Mouse (Mus musculus) cerebellum, adult 2 months (tissue): ENCODE data around the gene Ift122. TPM values are rescaled to one million over a fixed set of nuclear protein-coding genes. Genes with fewer than 3 reads are reported as not detected.

Experiments
- DNase-seq, 2 experiments: peaks; one replicate each; pipeline ENCODE4 v3.0.0; 2021
- H3K27ac ChIP-seq: fragments of 200-500 bp; 2 replicates; pipeline ENCODE4 v1.5.1; 2012; ENCODE audit warnings: low read length, control low read depth, inconsistent platforms; ENCODE audit not compliant: insufficient read depth
- H3K27me3 ChIP-seq: fragments of 200-500 bp; 2 replicates; pipeline ENCODE4 v1.6.1; 2012; ENCODE audit warnings: inconsistent platforms, mild to moderate bottlenecking, low read length, moderate library complexity; ENCODE audit not compliant: control insufficient read depth, insufficient read depth
- H3K4me1 ChIP-seq: fragments of 200-500 bp; 2 replicates; pipeline ENCODE4 v1.6.1; 2011; ENCODE audit warnings: low read length; ENCODE audit not compliant: control insufficient read depth, insufficient read depth
- H3K4me3 ChIP-seq: fragments of 200-500 bp; replicated peaks from 2 replicates; pipeline ENCODE3; 2011; ENCODE audit warnings: mild to moderate bottlenecking, low read depth, low read length, control low read depth; ENCODE audit not compliant: insufficient read depth
- CTCF ChIP-seq: fragments of 200-500 bp; IDR thresholded peaks from 2 replicates; pipeline ENCODE4 v1.5.1; 2011; ENCODE audit warnings: low read depth, mild to moderate bottlenecking, control low read depth, low read length, moderate library complexity, borderline replicate concordance; ENCODE audit not compliant: insufficient read depth
- POLR2A ChIP-seq: fragments of 200-500 bp; IDR thresholded peaks from 2 replicates; pipeline ENCODE4 v1.6.1; 2011; ENCODE audit warnings: low read length, control low read depth, borderline replicate concordance; ENCODE audit not compliant: insufficient read depth
- WGBS: fragments of 180-500 bp; shearing (Covaris S2); methylation state at CpG from one replicate; pipeline ENCODE4 v1.1.7; 2018; 5-methylcytosine and 5-hydroxymethylcytosine counted together
- polyA plus RNA-seq: library from polyadenylated mRNA; depleted of rRNA; stranded (reverse); fragments of >200 nt; gene quantifications from 2 replicates; pipeline ENCODE4 v1.2.3, GENCODE M21; 2012

Ift122 gene
- polyA plus RNA-seq, 1 experiment, result 22.3 TPM

DNA sequence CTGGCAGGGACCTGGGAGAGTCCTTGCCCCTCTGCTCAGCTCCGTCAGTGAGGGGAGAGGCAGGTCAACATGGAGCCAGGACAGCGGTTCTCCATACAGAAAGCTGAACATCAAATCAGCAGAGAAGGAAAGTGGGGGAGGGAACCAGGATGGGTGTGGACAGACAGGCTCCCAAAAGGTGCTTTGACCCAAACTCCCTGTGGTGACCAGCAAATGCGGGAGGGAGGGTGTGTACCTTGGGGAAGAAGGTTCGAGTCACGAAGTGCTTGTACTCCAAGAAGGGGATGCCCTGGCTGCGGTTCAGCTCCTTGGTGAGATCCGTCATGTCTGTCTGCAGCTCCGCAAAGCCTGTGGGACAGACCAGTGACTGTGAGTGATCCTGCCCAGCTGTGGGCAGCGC, 110.4 kb downstream of the Ift122 start:
- TF ChIP-seq POLR2A (no peak), CTCF (no peak)
- Histone ChIP-seq H3K4me1 (peaks cover 49% of the 10 kb centered on the region), H3K4me3 (no peak overlapping the region), H3K27ac (no peak overlapping the region), H3K27me3 (no peaks in the 10 kb centered on the region)
- 79% methylated on average over 9 of the region's 9 CpGs for WGBS
- no peak for DNase-seq

DNA sequence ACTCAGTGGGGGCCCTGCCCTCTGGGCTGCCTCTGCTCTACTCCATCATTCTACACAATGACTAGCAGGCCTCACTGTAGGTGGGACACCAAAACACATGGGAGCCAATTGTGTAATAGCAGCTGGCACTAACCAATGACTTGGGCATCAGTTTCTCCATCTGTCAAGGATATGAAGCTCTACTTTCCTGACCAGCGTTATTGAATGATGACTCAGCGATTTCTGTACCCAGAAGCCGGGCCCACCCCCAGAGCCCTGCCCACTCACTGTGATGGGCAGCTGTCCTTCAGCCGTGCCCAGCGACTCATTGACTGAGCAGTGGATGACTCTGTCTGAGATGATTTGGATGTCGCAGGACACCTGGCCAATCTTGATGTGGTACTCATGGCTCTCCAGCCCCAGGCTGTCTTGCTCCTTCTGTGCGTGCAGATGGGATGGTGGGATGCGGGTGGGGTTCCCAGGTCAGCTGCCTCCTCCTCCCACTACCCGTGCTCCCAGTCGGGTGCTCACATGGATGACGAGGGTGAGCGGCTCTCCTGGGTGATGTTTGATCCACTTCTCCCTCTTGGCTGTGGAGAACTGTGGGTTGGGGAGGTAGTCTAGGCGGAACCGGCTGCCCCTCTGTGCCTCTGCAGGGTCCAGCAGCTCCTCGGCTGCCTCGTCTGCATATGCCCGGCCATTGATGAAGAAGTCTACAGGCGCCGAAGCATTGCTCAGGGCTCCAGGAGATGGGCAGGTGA, 113.1 kb downstream of the Ift122 start:
- H3K27me3 ChIP-seq, result no peaks in the 10 kb centered on the region
- WGBS, result 78% methylated on average over 19 of the region's 19 CpGs
- DNase-seq, result no peak
- H3K4me1 ChIP-seq, result peaks cover 59% of the 10 kb centered on the region
- no peak overlapping the region for H3K4me3 ChIP-seq
- TF ChIP-seq POLR2A, result no peak
- TF ChIP-seq CTCF, result no peak
- 0 out of 2 replicates have a peak overlapping the region, but pooled peaks have one; percentile 88 for H3K27ac ChIP-seq

DNA sequence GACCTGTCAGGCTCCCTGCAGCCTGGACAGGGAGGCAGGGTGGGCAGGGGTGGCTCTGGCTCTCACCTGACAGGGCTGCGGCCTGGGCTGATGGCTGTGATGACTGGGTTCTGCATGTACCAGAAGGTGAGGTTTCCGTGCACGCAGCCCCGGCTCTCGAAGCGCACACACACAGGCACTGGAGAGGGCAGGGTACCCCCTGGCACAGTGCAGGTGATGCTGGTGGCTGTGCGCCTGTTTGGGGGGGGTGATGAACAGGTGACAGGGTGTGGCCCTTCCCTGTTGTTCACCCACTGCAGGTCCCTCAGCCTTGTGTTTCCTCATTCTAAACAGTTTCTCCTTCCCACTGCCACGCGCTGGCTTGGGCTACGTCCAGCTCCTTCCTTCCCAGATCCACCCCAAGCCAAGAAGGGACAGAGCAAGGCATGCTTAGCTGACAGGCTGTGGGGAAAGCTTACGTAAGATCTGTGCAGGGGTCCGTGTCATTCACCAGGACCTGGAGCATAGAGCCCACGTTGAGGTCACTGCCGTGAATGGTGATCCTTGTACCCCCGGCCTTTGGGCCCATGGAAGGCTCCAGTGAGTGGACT, 114.1 kb downstream of the Ift122 start:
- H3K4me1 ChIP-seq, result peaks cover 61% of the 10 kb centered on the region
- no peak for TF ChIP-seq POLR2A
- WGBS, result 37% methylated on average over 15 of the region's 15 CpGs
- peak; percentile 63 to 65 for DNase-seq
- peak overlapping the region; percentile 2 for H3K4me3 ChIP-seq
- H3K27me3 ChIP-seq, result no peaks in the 10 kb centered on the region
- H3K27ac ChIP-seq, result peak overlapping the region; percentile 88

DNA sequence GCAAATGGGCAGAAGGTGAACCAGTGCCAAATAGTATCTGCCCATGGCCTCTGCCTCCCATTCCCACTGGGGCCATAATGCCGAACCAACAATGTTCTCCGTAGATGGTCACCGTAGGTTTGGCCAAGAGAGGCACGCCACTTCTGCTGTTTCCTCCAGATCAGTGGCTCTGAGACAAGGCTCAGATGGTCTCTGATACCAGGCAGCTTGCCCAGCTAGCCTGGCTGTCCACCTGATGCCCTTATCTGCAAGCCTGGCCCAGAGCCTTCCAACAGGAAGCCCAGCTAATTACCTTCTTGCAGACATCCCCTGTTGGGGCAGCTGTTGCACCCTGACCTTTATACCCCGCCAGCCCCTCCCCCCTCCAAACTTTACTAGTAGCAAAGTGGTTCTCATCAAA, 114.8 kb downstream of the Ift122 start:
- peak; percentile 78 to 89 for DNase-seq
- TF ChIP-seq CTCF (no peak), POLR2A (no peak)
- Histone ChIP-seq H3K4me3 (no peak overlapping the region), H3K4me1 (peaks cover 58% of the 10 kb centered on the region), H3K27ac (peak overlapping the region; percentile 88), H3K27me3 (no peaks in the 10 kb centered on the region)
- whole genome bisulfite sequencing, result 10% methylated on average over 5 of the region's 5 CpGs

DNA sequence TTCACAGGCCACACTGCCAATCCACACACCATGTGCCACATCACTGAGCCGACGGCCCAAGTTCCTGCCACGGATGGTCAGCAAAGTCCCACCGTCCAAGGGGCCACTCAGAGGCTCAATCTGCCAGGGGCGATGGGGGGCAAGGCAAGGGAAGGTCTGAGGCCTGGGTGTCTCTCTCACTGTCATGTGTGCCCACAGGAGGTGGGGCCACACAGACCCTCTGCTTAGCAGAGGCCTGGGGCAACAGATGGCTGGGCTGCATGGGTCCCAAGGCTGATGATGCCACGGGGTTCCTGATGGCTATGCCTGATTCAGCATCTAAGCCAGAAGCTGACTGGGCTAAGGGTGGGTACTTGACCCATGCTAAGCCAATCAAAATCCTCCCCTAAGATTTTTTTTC, 115.4 kb downstream of the Ift122 start:
- H3K4me1 ChIP-seq, result peaks cover 61% of the 10 kb centered on the region
- DNase-seq, result no peak
- no peak overlapping the region for H3K4me3 ChIP-seq
- no peaks in the 10 kb centered on the region for H3K27me3 ChIP-seq
- peak overlapping the region; percentile 88 for H3K27ac ChIP-seq
- WGBS, result 19% methylated on average over 6 of the region's 6 CpGs
- TF ChIP-seq POLR2A, result no peak
- TF ChIP-seq CTCF, result no peak

DNA sequence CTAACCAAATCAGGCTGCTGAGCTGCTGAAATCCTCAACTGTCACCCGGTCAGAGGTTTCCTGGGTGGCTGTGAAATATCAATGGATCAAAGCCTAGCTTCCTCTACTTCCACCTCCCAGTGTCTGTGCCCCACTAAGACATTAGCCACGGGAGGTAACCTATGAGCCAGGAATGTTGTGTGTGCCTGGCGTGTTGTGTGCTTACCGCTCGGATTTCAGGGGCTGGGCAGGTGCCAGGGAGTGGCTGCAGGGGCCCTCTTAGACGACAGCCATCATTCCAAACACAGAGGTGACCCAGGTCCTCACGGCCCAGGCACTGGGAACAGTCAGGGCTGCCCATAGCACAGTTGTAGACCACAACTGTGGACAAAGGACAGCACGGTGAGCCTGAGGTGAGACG, 115.8 kb downstream of the Ift122 start:
- Histone ChIP-seq H3K27me3 (no peaks in the 10 kb centered on the region), H3K4me3 (no peak overlapping the region), H3K27ac (peak overlapping the region; percentile 88), H3K4me1 (peaks cover 65% of the 10 kb centered on the region)
- TF ChIP-seq CTCF, result no peak
- no peak for TF ChIP-seq POLR2A
- DNase-seq, result peak; percentile 38 to 39
- 23% methylated on average over 9 of the region's 9 CpGs for WGBS

DNA sequence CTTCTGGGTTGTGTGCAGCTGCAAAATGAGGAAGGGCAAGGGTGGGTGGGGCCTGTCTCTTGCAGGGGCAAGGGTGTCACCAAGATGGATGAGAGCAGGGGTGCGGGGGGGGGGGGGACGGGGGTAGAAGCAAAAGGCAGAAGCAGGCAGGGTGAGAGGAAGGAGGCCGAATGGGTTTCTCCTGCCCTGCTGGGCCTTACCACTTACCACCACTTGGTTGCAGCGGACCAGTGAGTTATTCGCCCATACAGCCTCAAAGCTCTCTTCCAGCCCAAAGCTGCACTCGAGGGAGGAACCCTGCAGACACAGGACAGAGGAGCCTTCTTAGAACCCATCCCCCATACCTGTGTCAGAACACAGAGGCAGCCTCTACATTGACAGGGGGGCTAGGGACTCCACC, 116.7 kb downstream of the Ift122 start:
- no peak overlapping the region for H3K27ac ChIP-seq
- WGBS, result 64% methylated on average over 5 of the region's 6 CpGs
- no peak for DNase-seq
- peaks cover 66% of the 10 kb centered on the region for H3K4me1 ChIP-seq
- no peak for TF ChIP-seq POLR2A
- H3K4me3 ChIP-seq, result no peak overlapping the region
- H3K27me3 ChIP-seq, result no peaks in the 10 kb centered on the region
